Mouse (Mus musculus) neural tube, embryonic 13.5 days (tissue): ENCODE measurements at regions not wholly inside any gene's neighbourhood (a gene's known extent, or its start where the extent isn't known, plus 50 kb on each side); places are given as distances from the start of the nearest gene placed in this dataset.

ENCODE experiments used
- ATAC-seq: fragments of 200-750 bp; cut with Nextera tagmentation; 2 replicates; pipeline ENCODE4 v1.8.0; 2017; ENCODE audit warnings: low read depth, mild to moderate bottlenecking, moderate TSS enrichment, moderate library complexity
- H3K27ac ChIP-seq: fragments of 300-500 bp; sonication (generic); replicated peaks from 2 replicates; pipeline ENCODE4 v1.5.1; 2015; ENCODE audit warnings: moderate library complexity, mild to moderate bottlenecking, inconsistent platforms
- H3K27me3 ChIP-seq: fragments of 300-500 bp; sonication (generic); 2 replicates; pipeline ENCODE4 v1.6.1; 2015; ENCODE audit warnings: mild to moderate bottlenecking, inconsistent platforms
- H3K36me3 ChIP-seq: fragments of 300-500 bp; sonication (generic); 2 replicates; pipeline ENCODE4 v1.6.1; 2015; ENCODE audit warnings: mild to moderate bottlenecking, inconsistent platforms
- H3K4me1 ChIP-seq: fragments of 300-500 bp; sonication (generic); replicated peaks from 2 replicates; pipeline ENCODE4 v1.6.1; 2015; ENCODE audit warnings: inconsistent platforms
- H3K4me2 ChIP-seq: fragments of 300-500 bp; sonication (generic); 2 replicates; pipeline ENCODE4 v1.6.1; 2015; ENCODE audit warnings: inconsistent platforms, mild to moderate bottlenecking, moderate library complexity
- H3K4me3 ChIP-seq: fragments of 300-500 bp; sonication (generic); 2 replicates; pipeline ENCODE4 v1.5.1; 2015; ENCODE audit warnings: mild to moderate bottlenecking, inconsistent platforms
- H3K9ac ChIP-seq: fragments of 300-500 bp; sonication (generic); 2 replicates; pipeline ENCODE4 v1.6.1; 2015; ENCODE audit warnings: moderate library complexity, mild to moderate bottlenecking, inconsistent platforms
- H3K9me3 ChIP-seq: fragments of 300-500 bp; sonication (generic); 2 replicates; pipeline ENCODE4 v1.6.1; 2016; ENCODE audit warnings: inconsistent platforms
- WGBS: fragments of 180-500 bp; shearing (Covaris S2); methylation state at CpG from one replicate; pipeline ENCODE4 v1.1.7; 2015; 5-methylcytosine and 5-hydroxymethylcytosine counted together

DNA sequence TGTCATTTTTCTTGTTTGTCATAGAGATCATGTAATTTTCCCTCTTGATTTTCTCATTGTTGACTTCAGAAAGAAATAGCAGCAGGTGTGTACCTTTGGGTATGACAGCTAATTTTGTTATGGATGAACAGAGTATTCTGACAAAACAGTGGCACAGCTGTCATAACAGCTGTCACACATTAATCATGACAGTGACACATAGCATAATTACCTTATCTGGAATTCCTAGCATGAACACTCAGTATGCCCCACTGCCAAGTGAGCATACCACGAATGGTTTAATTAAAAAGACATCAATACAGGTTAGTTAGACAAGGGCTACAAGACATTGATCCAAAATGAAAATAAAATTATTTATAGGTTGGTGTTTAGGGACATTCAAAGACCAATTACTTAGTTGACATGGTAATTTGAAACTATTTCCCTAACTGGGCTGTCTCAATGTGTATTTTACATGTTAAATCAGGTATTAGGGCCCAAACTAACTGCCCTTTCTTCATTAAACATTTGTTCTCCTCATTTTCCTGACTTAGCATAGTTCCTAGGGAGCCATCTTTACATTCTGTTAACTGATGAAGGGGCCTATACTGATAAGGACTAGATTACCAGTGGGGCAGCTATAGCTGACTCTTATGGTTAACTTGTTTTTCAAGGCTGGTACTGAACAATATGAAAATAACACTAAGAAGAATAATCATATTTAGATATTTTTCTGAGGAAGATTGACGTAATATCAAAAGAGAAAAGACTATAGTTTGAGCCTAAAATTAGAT is 52.2 kb downstream of the Aldoart1 start:
- no peaks in the 10 kb centered on the region for H3K4me1 ChIP-seq
- H3K36me3 ChIP-seq = no peaks in the 10 kb centered on the region
- peak; percentile 80 for ATAC-seq
- no peak overlapping the region for H3K9ac ChIP-seq
- no peak overlapping the region for H3K27ac ChIP-seq
- no peak overlapping the region for H3K4me3 ChIP-seq
- no peaks in the 10 kb centered on the region for H3K27me3 ChIP-seq
- H3K9me3 ChIP-seq = no peaks in the 10 kb centered on the region
- 50% methylated on average over 2 of the region's 2 CpGs for WGBS
- H3K4me2 ChIP-seq = no peak overlapping the region

DNA sequence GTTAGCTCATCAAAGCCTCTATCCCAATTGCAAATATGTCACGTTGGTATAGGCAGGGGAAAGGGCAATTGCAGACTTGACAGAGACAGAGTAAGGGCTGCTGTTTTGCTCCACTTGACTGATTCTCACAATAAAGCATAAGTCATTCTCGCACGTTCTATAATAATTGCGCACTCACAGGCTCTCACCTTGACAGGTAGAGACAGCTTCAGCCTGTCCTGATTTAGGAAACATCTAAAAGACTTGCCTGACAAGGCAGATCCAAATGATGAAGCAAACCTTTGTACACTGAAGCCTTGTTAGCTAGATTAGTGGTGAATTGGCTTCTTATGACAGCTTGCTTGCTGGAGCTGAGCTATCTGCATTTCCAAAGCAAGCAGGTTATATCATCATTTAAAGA is 52.9 kb downstream of the Aldoart1 start:
- H3K9me3 ChIP-seq = no peaks in the 10 kb centered on the region
- H3K9ac ChIP-seq = no peak overlapping the region
- H3K27me3 ChIP-seq = no peaks in the 10 kb centered on the region
- WGBS = 52% methylated on average over 4 of the region's 4 CpGs
- ATAC-seq = 0 out of 2 replicates have a peak, but pooled peaks have one; percentile 43
- H3K4me1 ChIP-seq = no peaks in the 10 kb centered on the region
- H3K4me2 ChIP-seq = no peak overlapping the region
- H3K27ac ChIP-seq = no peak overlapping the region
- H3K36me3 ChIP-seq = no peaks in the 10 kb centered on the region
- H3K4me3 ChIP-seq = no peak overlapping the region

DNA sequence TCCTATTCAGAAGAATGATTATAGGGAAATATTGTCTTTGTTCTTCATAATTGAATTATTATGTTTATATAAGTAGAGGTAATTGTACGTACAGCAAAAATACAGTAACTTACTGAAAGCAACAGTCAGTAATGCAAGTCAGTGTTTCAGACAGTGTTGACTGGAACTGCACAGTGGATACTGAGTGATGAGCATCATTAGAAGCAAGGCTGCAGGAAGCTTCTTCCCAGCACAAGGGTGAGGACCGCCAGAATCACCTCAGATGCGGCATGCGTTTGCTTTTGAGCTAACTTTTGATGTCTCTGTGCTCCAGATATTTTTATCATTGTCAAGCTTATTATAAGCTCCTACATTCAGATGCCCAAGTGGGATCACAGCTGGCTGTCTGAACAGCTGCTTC is 63.6 kb downstream of the Aldoart1 start:
- no peak overlapping the region for H3K4me2 ChIP-seq
- 92% methylated on average over 4 of the region's 4 CpGs for WGBS
- no peak overlapping the region for H3K27ac ChIP-seq
- ATAC-seq = no peak
- no peaks in the 10 kb centered on the region for H3K36me3 ChIP-seq
- no peaks in the 10 kb centered on the region for H3K27me3 ChIP-seq
- H3K4me1 ChIP-seq = no peaks in the 10 kb centered on the region
- H3K9me3 ChIP-seq = no peaks in the 10 kb centered on the region
- H3K4me3 ChIP-seq = no peak overlapping the region
- H3K9ac ChIP-seq = no peak overlapping the region

DNA sequence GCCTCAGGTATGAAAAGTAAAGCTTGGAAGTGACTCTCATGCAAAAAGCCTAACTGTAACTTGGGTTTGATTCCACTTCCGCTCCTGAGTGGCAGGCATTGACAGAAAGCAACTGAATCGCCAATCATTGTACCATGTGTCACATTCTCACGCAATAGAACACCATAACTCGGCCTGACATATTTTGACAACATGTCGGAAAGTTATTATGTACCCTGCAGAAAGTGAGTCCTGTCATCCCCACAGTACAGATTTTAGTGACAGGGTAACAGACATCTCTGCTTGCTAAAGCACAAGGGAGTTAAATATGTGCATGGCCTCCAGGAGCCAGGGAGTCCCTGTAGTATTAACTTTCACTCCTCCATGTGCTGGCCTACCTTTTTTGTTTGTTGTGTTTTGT is 85.5 kb downstream of the Aldoart1 start:
- no peaks in the 10 kb centered on the region for H3K27me3 ChIP-seq
- H3K4me2 ChIP-seq = no peak overlapping the region
- H3K36me3 ChIP-seq = no peaks in the 10 kb centered on the region
- H3K9ac ChIP-seq = no peak overlapping the region
- H3K4me1 ChIP-seq = peaks cover 6% of the 10 kb centered on the region; the same call in 1 of the 2 replicates
- H3K27ac ChIP-seq = no peak overlapping the region
- no peak overlapping the region for H3K4me3 ChIP-seq
- ATAC-seq = no peak
- no peaks in the 10 kb centered on the region for H3K9me3 ChIP-seq
- 72% methylated on average over 5 of the region's 5 CpGs for WGBS

DNA sequence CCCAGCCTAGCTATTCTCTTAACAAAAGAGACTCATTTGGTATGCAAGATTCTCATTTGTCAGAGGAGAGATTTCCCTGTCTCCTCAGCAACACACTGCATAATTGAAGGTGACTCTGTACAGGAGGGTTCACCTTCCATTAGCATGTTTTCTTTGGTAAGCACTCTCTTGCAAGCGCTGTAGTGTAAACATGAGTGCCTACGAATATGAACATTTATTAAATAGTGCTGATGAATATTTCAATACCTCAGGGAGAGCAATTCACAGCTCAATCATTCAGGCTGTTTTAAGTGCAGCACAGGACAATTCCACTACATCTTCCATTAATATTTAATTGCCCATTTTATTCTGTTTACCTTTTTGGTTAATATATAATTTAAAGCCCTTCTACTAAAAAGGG is 86.0 kb downstream of the Aldoart1 start:
- no peaks in the 10 kb centered on the region for H3K36me3 ChIP-seq
- ATAC-seq = peak; percentile 94
- no peak overlapping the region for H3K9ac ChIP-seq
- no peak overlapping the region for H3K27ac ChIP-seq
- no peak overlapping the region for H3K4me2 ChIP-seq
- H3K27me3 ChIP-seq = no peaks in the 10 kb centered on the region
- no peak overlapping the region for H3K4me3 ChIP-seq
- H3K4me1 ChIP-seq = peaks cover 6% of the 10 kb centered on the region; the same call in 1 of the 2 replicates
- 34% methylated on average over 2 of the region's 2 CpGs for WGBS
- no peaks in the 10 kb centered on the region for H3K9me3 ChIP-seq
